Mouse (Mus musculus): ENCODE results near the gene Esr1.

The Esr1 gene

GRCm38 (mm10) chr10:4620596-4621504 lies 9.5 kb downstream of the Esr1 start:
- no peak for DNase-seq (ENCODE audit: low spot score in 2 of 2)

- DNase-seq (ENCODE audit: low spot score in 2 of 2): no peak
Measured at GRCm38 (mm10) chr10:4621505-4621815, 10.1 kb downstream of the Esr1 start.

GRCm38 (mm10) chr10:4623319-4623718 lies 11.9 kb downstream of the Esr1 start:
- no peak for DNase-seq (ENCODE audit: low spot score in 2 of 2)

GRCm38 (mm10) chr10:4624581-4624980 lies 13.2 kb downstream of the Esr1 start:
- no peak for DNase-seq (ENCODE audit: low spot score in 2 of 2)

- DNase-seq (ENCODE audit: low spot score in 2 of 2): no peak
Measured at GRCm38 (mm10) chr10:4625300-4625699, 13.9 kb downstream of the Esr1 start.

- no peak for DNase-seq (ENCODE audit: low spot score in 2 of 2)
Measured at GRCm38 (mm10) chr10:4626432-4626831, 15.0 kb downstream of the Esr1 start.

GRCm38 (mm10) chr10:4626996-4627395 lies 15.6 kb downstream of the Esr1 start:
- DNase-seq (ENCODE audit: low spot score in 2 of 2): no peak

GRCm38 (mm10) chr10:4627415-4627814 lies 16.0 kb downstream of the Esr1 start:
- DNase-seq (ENCODE audit: low spot score in 2 of 2): no peak

- no peak for DNase-seq (ENCODE audit: low spot score in 2 of 2)
Measured at GRCm38 (mm10) chr10:4629314-4629713, 17.9 kb downstream of the Esr1 start.

- no peak for DNase-seq (ENCODE audit: low spot score in 2 of 2)
Measured at GRCm38 (mm10) chr10:4632211-4632704, 20.9 kb downstream of the Esr1 start.

- DNase-seq (ENCODE audit: low spot score in 2 of 2): no peak
Measured at GRCm38 (mm10) chr10:4633287-4634030, 22.1 kb downstream of the Esr1 start.

GRCm38 (mm10) chr10:4635740-4636139 lies 24.3 kb downstream of the Esr1 start:
- no peak for DNase-seq (ENCODE audit: low spot score in 2 of 2)

GRCm38 (mm10) chr10:4646074-4646473 lies 34.7 kb downstream of the Esr1 start:
- no peak for DNase-seq (ENCODE audit: low spot score in 2 of 2)

GRCm38 (mm10) chr10:4646851-4647250 lies 35.5 kb downstream of the Esr1 start:
- DNase-seq (ENCODE audit: low spot score in 2 of 2): no peak

GRCm38 (mm10) chr10:4665380-4665779 lies 54.0 kb downstream of the Esr1 start:
- no peak for DNase-seq (ENCODE audit: low spot score in 2 of 2)

GRCm38 (mm10) chr10:4667006-4667405 lies 55.6 kb downstream of the Esr1 start:
- no peak for DNase-seq (ENCODE audit: low spot score in 2 of 2)

GRCm38 (mm10) chr10:4670053-4670452 lies 58.7 kb downstream of the Esr1 start:
- DNase-seq (ENCODE audit: low spot score in 2 of 2): no peak

GRCm38 (mm10) chr10:4671876-4672275 lies 60.5 kb downstream of the Esr1 start:
- DNase-seq (ENCODE audit: low spot score in 2 of 2): no peak

GRCm38 (mm10) chr10:4673311-4673816 lies 62.0 kb downstream of the Esr1 start:
- DNase-seq (ENCODE audit: low spot score in 2 of 2): no peak

- peak in 1 of 2 experiments; percentile 15 for DNase-seq (ENCODE audit: low spot score in 2 of 2)
Measured at GRCm38 (mm10) chr10:4674983-4675592, 63.7 kb downstream of the Esr1 start.

GRCm38 (mm10) chr10:4683106-4683505 lies 71.7 kb downstream of the Esr1 start:
- DNase-seq (ENCODE audit: low spot score in 2 of 2): no peak

GRCm38 (mm10) chr10:4683711-4684265 lies 72.4 kb downstream of the Esr1 start:
- no peak for DNase-seq (ENCODE audit: low spot score in 2 of 2)

Data from frontal cortex, postnatal 10 days (tissue).